Mouse (Mus musculus): ENCODE measurements around the gene Znhit2. TPM values are rescaled to one million over a fixed set of nuclear protein-coding genes. Genes with fewer than 3 reads are reported as not detected.

Znhit2 gene
- polyA plus RNA-seq, 1 experiment, result 742 TPM

DNA sequence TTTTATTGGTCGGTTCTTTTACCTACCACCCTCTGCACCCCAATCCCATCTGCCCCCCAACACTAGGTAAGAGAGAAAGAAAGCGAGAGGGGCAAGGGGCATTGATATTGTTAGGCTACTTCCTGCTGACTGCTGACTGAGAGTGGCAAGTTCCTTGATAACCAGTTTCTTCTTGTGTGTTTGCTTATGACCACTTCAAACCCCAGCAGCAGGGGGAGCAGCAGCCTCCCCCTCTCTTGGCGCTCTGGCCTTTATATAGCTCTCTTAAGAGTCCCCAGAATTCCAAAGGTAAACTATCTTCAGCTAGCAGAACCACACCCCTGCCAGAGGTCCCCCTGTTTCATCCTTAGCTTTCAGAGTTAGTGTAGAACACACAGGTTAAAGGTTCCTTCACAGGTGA lies 40.7 kb upstream of the Znhit2 start:
- TF ChIP-seq CTCF (IDR thresholded peaks at IDR 0.05; ENCODE audit: control insufficient read depth, insufficient read depth, insufficient replicate concordance, low read depth, low read length), result no peak
- no peak for TF ChIP-seq POLR2A (IDR thresholded peaks at IDR 0.05; ENCODE audit: control insufficient read depth, low read depth, low read length)
- no peak overlapping the region for H3K27ac ChIP-seq (ENCODE audit: control insufficient read depth, insufficient read depth, low read depth, low read length)
- no peak overlapping the region for H3K4me3 ChIP-seq (ENCODE audit: control insufficient read depth, low read depth, low read length)
- no peaks in the 10 kb centered on the region for H3K36me3 ChIP-seq (ENCODE audit: control insufficient read depth, insufficient read depth, low read length)
- peaks cover 4% of the 10 kb centered on the region; the same call in 1 of the 2 replicates for H3K4me1 ChIP-seq (ENCODE audit: control insufficient read depth, insufficient read depth, low read length)
- no peaks in the 10 kb centered on the region for H3K27me3 ChIP-seq (ENCODE audit: control insufficient read depth, insufficient read depth, low read length)

DNA sequence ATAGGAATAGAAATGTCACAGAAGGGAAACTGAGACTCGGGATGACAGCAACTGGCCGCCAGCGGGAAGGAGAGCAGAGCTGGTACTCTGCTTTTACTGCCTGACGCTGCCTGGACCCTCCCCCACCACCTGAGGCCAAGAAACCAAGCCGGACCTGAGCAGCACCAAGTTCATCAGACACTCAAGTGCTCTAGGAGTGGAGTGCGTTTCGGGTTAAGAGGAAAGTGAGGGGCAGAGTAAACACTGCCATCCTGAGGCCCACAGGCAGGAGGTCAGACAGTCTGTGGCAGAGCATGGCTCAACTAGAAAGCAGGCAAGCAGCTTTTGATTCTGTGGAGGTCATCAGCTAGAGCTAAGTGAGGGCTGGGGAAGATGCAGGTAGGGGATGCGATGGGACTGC lies 37.9 kb upstream of the Znhit2 start:
- Histone ChIP-seq H3K4me1 (ENCODE audit: control insufficient read depth, insufficient read depth, low read length) (no peaks in the 10 kb centered on the region; the same call in 1 of the 2 replicates), H3K27me3 (ENCODE audit: control insufficient read depth, insufficient read depth, low read length) (no peaks in the 10 kb centered on the region), H3K27ac (ENCODE audit: control insufficient read depth, insufficient read depth, low read depth, low read length) (no peak overlapping the region), H3K4me3 (ENCODE audit: control insufficient read depth, low read depth, low read length) (no peak overlapping the region), H3K36me3 (ENCODE audit: control insufficient read depth, insufficient read depth, low read length) (no peaks in the 10 kb centered on the region)
- TF ChIP-seq POLR2A (IDR thresholded peaks at IDR 0.05; ENCODE audit: control insufficient read depth, low read depth, low read length), result no peak
- TF ChIP-seq CTCF (IDR thresholded peaks at IDR 0.05; ENCODE audit: control insufficient read depth, insufficient read depth, insufficient replicate concordance, low read depth, low read length), result no peak

DNA sequence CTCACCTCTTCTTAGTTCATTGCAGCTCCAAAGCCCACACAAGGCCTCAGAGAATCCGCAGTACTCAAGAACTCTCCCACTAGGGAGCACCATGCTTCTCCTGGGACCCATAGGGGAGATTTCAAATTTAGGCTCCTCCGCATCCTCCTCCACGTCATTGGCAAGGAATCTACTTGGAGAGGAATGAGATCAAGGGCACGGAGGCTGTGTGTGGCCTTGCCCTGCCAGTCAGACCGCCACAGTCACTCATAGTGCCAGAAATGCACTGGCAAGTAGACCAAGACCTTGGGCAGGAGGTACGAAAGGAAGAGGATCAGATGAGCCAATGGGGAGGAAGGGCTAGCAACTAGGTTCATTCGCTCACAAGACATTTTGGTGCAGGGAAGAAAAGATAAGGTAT lies 37.1 kb upstream of the Znhit2 start:
- Histone ChIP-seq H3K27me3 (ENCODE audit: control insufficient read depth, insufficient read depth, low read length) (no peaks in the 10 kb centered on the region), H3K4me3 (ENCODE audit: control insufficient read depth, low read depth, low read length) (no peak overlapping the region), H3K27ac (ENCODE audit: control insufficient read depth, insufficient read depth, low read depth, low read length) (no peak overlapping the region), H3K4me1 (ENCODE audit: control insufficient read depth, insufficient read depth, low read length) (no peaks in the 10 kb centered on the region; the same call in 1 of the 2 replicates), H3K36me3 (ENCODE audit: control insufficient read depth, insufficient read depth, low read length) (no peaks in the 10 kb centered on the region)
- TF ChIP-seq POLR2A (IDR thresholded peaks at IDR 0.05; ENCODE audit: control insufficient read depth, low read depth, low read length), result no peak
- TF ChIP-seq CTCF (IDR thresholded peaks at IDR 0.05; ENCODE audit: control insufficient read depth, insufficient read depth, insufficient replicate concordance, low read depth, low read length), result no peak

DNA sequence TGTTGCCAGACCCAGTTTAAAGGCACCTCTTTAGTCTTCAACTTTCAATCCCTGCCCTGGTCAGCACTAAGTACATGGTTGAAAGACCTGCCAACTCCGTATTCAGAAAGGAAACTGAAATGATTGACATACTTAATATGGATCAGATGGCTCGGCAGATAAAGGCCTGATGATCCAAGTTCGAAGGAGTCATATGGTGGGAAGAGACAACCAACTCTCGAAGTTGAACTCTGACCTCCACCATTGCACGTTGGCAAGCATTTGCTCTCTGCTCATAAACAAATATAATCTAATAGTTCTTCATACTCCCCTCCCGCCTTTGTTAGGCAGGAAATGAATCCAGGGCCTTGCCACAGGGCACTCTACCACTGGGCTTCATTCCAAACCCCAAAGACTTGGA lies 32.0 kb upstream of the Znhit2 start:
- Histone ChIP-seq H3K36me3 (ENCODE audit: control insufficient read depth, insufficient read depth, low read length) (no peaks in the 10 kb centered on the region), H3K4me3 (ENCODE audit: control insufficient read depth, low read depth, low read length) (no peak overlapping the region), H3K27me3 (ENCODE audit: control insufficient read depth, insufficient read depth, low read length) (no peaks in the 10 kb centered on the region), H3K4me1 (ENCODE audit: control insufficient read depth, insufficient read depth, low read length) (peaks cover 2% of the 10 kb centered on the region; the same call in 1 of the 2 replicates), H3K27ac (ENCODE audit: control insufficient read depth, insufficient read depth, low read depth, low read length) (no peak overlapping the region)
- no peak for TF ChIP-seq CTCF (IDR thresholded peaks at IDR 0.05; ENCODE audit: control insufficient read depth, insufficient read depth, insufficient replicate concordance, low read depth, low read length)
- no peak for TF ChIP-seq POLR2A (IDR thresholded peaks at IDR 0.05; ENCODE audit: control insufficient read depth, low read depth, low read length)

DNA sequence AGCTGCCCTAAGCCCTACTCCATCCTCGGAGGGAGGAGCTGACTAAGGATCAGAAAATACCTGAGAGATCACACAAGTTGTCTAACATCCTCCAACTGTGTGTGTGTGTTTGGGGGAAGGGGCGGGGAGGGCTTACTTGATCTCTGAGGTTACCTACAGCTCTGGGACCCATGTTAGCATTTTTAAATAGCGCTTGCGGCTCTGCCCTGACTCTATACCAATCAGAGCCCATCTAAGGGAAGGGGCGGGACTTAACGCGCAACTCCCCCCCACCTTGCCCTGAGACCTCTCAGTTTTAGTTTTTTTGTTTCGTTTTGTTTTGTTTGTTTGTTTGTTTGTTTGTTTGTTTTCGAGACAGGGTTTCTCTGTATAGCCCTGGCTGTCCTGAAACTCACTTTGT lies 31.6 kb upstream of the Znhit2 start:
- Histone ChIP-seq H3K27ac (ENCODE audit: control insufficient read depth, insufficient read depth, low read depth, low read length) (no peak overlapping the region), H3K4me1 (ENCODE audit: control insufficient read depth, insufficient read depth, low read length) (peaks cover 2% of the 10 kb centered on the region; the same call in 1 of the 2 replicates), H3K36me3 (ENCODE audit: control insufficient read depth, insufficient read depth, low read length) (no peaks in the 10 kb centered on the region), H3K4me3 (ENCODE audit: control insufficient read depth, low read depth, low read length) (no peak overlapping the region), H3K27me3 (ENCODE audit: control insufficient read depth, insufficient read depth, low read length) (no peaks in the 10 kb centered on the region)
- TF ChIP-seq POLR2A (IDR thresholded peaks at IDR 0.05; ENCODE audit: control insufficient read depth, low read depth, low read length) (no peak), CTCF (IDR thresholded peaks at IDR 0.05; ENCODE audit: control insufficient read depth, insufficient read depth, insufficient replicate concordance, low read depth, low read length) (no peak)

DNA sequence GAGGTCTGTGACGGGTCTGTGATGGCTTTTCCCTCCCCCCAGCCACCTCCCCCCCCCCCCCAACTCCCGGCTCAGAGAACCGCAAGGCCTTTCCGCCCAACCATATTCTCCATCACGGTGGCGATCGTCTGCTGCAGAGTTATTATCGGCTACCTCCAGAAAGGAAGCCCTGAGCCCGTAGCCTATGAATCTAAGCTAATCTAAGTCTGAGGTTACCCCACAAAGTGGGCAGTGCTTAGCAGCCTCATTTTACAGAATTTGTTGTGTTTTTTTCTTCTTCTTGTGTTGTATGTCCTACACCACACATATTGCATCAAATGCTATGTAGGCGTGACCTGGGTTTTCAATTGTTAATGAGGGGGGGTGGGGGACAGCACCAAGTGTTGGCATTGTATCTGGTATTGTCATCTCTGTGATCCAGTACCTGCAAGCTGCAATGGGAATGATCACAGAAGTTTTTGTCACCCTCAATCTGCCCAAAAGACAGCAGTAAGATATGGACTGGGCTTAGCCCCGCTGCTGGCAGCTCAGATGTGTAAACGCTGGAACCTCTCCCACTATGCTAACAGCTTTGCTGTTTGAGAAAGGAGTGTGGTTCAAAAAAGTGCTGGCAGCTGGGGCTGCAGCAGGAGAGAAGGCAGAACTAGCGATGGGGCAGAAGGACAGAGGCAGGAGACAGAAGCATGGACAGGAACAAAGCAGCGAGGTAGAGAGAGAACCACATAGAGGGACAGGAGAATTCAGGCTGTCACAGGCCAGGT lies 30.3 kb upstream of the Znhit2 start:
- Histone ChIP-seq H3K27ac (ENCODE audit: control insufficient read depth, insufficient read depth, low read depth, low read length) (no peak overlapping the region), H3K4me1 (ENCODE audit: control insufficient read depth, insufficient read depth, low read length) (peaks cover 2% of the 10 kb centered on the region; the same call in 1 of the 2 replicates), H3K36me3 (ENCODE audit: control insufficient read depth, insufficient read depth, low read length) (no peaks in the 10 kb centered on the region), H3K4me3 (ENCODE audit: control insufficient read depth, low read depth, low read length) (no peak overlapping the region), H3K27me3 (ENCODE audit: control insufficient read depth, insufficient read depth, low read length) (no peaks in the 10 kb centered on the region)
- TF ChIP-seq POLR2A (IDR thresholded peaks at IDR 0.05; ENCODE audit: control insufficient read depth, low read depth, low read length), result no peak
- no peak for TF ChIP-seq CTCF (IDR thresholded peaks at IDR 0.05; ENCODE audit: control insufficient read depth, insufficient read depth, insufficient replicate concordance, low read depth, low read length)

DNA sequence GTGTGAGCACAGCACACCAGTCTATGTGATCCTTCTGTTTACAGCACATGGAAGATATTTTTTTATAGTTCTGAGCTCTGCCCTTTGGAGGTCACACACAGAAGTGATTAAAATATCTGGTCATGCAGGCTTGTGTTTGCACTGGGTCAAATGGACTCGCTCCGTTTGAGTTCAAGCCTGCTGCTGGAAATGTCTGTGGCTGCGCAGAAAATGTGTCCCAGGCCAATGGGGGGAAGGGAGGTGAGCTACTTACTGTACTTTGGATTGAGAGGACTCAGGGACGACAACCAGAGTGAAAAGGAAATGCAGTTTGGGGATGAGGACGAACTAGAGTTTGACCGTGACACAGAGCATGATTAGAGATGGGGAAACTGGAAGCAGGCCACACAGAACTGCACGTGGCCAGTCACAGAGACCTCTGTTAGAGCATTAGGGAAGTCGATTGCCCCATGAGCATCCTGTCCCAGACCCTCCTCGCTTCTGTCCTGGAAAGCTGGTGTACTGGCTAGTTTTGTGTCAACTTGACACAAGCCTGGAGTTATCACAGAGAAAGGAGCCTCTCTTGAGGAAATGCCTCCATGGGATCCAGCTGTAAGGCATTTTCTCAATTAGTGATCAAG lies 24.9 kb upstream of the Znhit2 start:
- Histone ChIP-seq H3K27ac (ENCODE audit: control insufficient read depth, insufficient read depth, low read depth, low read length) (no peak overlapping the region), H3K4me3 (ENCODE audit: control insufficient read depth, low read depth, low read length) (no peak overlapping the region), H3K27me3 (ENCODE audit: control insufficient read depth, insufficient read depth, low read length) (no peaks in the 10 kb centered on the region), H3K4me1 (ENCODE audit: control insufficient read depth, insufficient read depth, low read length) (no peaks in the 10 kb centered on the region), H3K36me3 (ENCODE audit: control insufficient read depth, insufficient read depth, low read length) (no peaks in the 10 kb centered on the region)
- TF ChIP-seq POLR2A (IDR thresholded peaks at IDR 0.05; ENCODE audit: control insufficient read depth, low read depth, low read length) (no peak), CTCF (IDR thresholded peaks at IDR 0.05; ENCODE audit: control insufficient read depth, insufficient read depth, insufficient replicate concordance, low read depth, low read length) (no peak)

Measured in testis, adult 2 months (tissue).